Mouse (Mus musculus) liver, adult 2 months (tissue): Measurements from ENCODE around the gene Dync2h1. TPM values are rescaled to one million over a fixed set of nuclear protein-coding genes. Genes with fewer than 3 reads are reported as not detected.

Experiments
- DNase-seq: peaks from one replicate; pipeline ENCODE4 v3.0.0-alpha.2; 2011; ENCODE audit warnings: low read depth, low spot score; ENCODE audit errors: extremely low read depth
- H3K27ac ChIP-seq: fragments of 200-500 bp; replicated peaks from 2 replicates; pipeline ENCODE4 v1.5.1; 2012; ENCODE audit warnings: low read depth, mild to moderate bottlenecking, control low read depth, inconsistent platforms, low read length; ENCODE audit not compliant: insufficient read depth
- H3K27me3 ChIP-seq: fragments of 200-500 bp; 2 replicates; pipeline ENCODE4 v1.6.1; 2012; ENCODE audit warnings: mild to moderate bottlenecking, moderate library complexity, low read length, inconsistent platforms; ENCODE audit not compliant: control insufficient read depth, insufficient read depth
- H3K36me3 ChIP-seq: fragments of 200-500 bp; 2 replicates; pipeline ENCODE4 v1.6.1; 2012; ENCODE audit warnings: low read length, inconsistent platforms; ENCODE audit not compliant: control insufficient read depth, insufficient read depth
- H3K4me1 ChIP-seq: fragments of 200-500 bp; 2 replicates; pipeline ENCODE4 v1.6.1; 2011; ENCODE audit warnings: low read length; ENCODE audit not compliant: control insufficient read depth, insufficient read depth
- H3K4me3 ChIP-seq: fragments of 200-500 bp; 2 replicates; pipeline ENCODE4 v1.5.1; 2011; ENCODE audit warnings: low read depth, mild to moderate bottlenecking, control low read depth, low read length, moderate library complexity; ENCODE audit not compliant: insufficient read depth
- H3K79me2 ChIP-seq: fragments of 200-500 bp; 2 replicates; pipeline ENCODE4 v1.6.1; 2012; ENCODE audit warnings: inconsistent platforms, mild to moderate bottlenecking, low read length, moderate library complexity; ENCODE audit not compliant: control insufficient read depth, insufficient read depth
- H3K9ac ChIP-seq: fragments of 200-500 bp; 2 replicates; pipeline ENCODE4 v1.6.1; 2012; ENCODE audit warnings: low read depth, mild to moderate bottlenecking, control low read depth, inconsistent platforms, low read length
- CTCF ChIP-seq: fragments of 200-500 bp; IDR thresholded peaks from 2 replicates; pipeline ENCODE4 v1.5.1; 2011; ENCODE audit warnings: low read depth, low read length, control low read depth
- POLR2A ChIP-seq: fragments of 200-500 bp; IDR thresholded peaks from 2 replicates; pipeline ENCODE4 v1.6.1; 2011; ENCODE audit warnings: low read length, control low read depth; ENCODE audit not compliant: insufficient read depth; ENCODE audit errors: extremely low read depth
- WGBS: fragments of 180-500 bp; shearing (Covaris S2); methylation state at CpG from one replicate; pipeline ENCODE4 v1.1.7; 2018; 5-methylcytosine and 5-hydroxymethylcytosine counted together
- polyA plus RNA-seq: library from polyadenylated mRNA; depleted of rRNA; stranded (reverse); fragments of >200 nt; gene quantifications from 2 replicates; pipeline ENCODE4 v1.2.3, GENCODE M21; 2012
- total RNA-seq: library from RNA; depleted of rRNA; stranded (reverse); fragments of >200 nt; gene quantifications from 2 replicates; pipeline ENCODE4 v1.2.3, GENCODE M21; 2014

The Dync2h1 gene
- total and polyA plus RNA-seq, 2 experiments: 0.18 to 4.2 TPM

- no peak for DNase-seq
- no peaks in the 10 kb centered on the region for H3K27me3 ChIP-seq
- H3K36me3 ChIP-seq: peaks cover 17% of the 10 kb centered on the region
- no peaks in the 10 kb centered on the region for H3K4me1 ChIP-seq
- H3K4me3 ChIP-seq: no peak overlapping the region
- H3K27ac ChIP-seq: no peak overlapping the region
- WGBS: 92% methylated on average over 2 of the region's 2 CpGs
- TF ChIP-seq POLR2A: no peak
- H3K9ac ChIP-seq: no peak overlapping the region
- no peaks in the 10 kb centered on the region for H3K79me2 ChIP-seq
Observed at GRCm38 (mm10) chr9:7154391-7154790, 29.9 kb downstream of the Dync2h1 start.

GRCm38 (mm10) chr9:7122863-7123262 lies 61.4 kb downstream of the Dync2h1 start:
- Histone ChIP-seq H3K36me3 (peaks cover 10% of the 10 kb centered on the region; the same call in 1 of the 2 replicates), H3K4me1 (no peaks in the 10 kb centered on the region), H3K79me2 (no peaks in the 10 kb centered on the region), H3K4me3 (no peak overlapping the region), H3K27ac (no peak overlapping the region), H3K9ac (no peak overlapping the region), H3K27me3 (no peaks in the 10 kb centered on the region)
- 98% methylated on average over 2 of the region's 2 CpGs for WGBS
- DNase-seq: no peak
- no peak for TF ChIP-seq POLR2A
- no peak for TF ChIP-seq CTCF

- H3K27ac ChIP-seq: no peak overlapping the region
- H3K79me2 ChIP-seq: no peaks in the 10 kb centered on the region
- no peak overlapping the region for H3K9ac ChIP-seq
- no peaks in the 10 kb centered on the region for H3K27me3 ChIP-seq
- DNase-seq: no peak
- peaks cover 6% of the 10 kb centered on the region for H3K36me3 ChIP-seq
- no peak for TF ChIP-seq POLR2A
- no peak overlapping the region for H3K4me3 ChIP-seq
- no peaks in the 10 kb centered on the region for H3K4me1 ChIP-seq
- WGBS: 82% methylated on average over 1 of the region's 1 CpGs
Observed at GRCm38 (mm10) chr9:7110166-7110565, 74.1 kb downstream of the Dync2h1 start.

GRCm38 (mm10) chr9:7101361-7101760 lies 82.9 kb downstream of the Dync2h1 start:
- Histone ChIP-seq H3K9ac (no peak overlapping the region), H3K4me3 (no peak overlapping the region), H3K27ac (no peak overlapping the region), H3K4me1 (no peaks in the 10 kb centered on the region), H3K36me3 (peaks cover 2% of the 10 kb centered on the region; the same call in 1 of the 2 replicates), H3K27me3 (no peaks in the 10 kb centered on the region), H3K79me2 (no peaks in the 10 kb centered on the region)
- no peak for DNase-seq
- TF ChIP-seq CTCF (no peak), POLR2A (no peak)

- peaks cover 34% of the 10 kb centered on the region for H3K36me3 ChIP-seq
- H3K9ac ChIP-seq: no peak overlapping the region
- H3K27ac ChIP-seq: no peak overlapping the region
- TF ChIP-seq CTCF: no peak
- TF ChIP-seq POLR2A: no peak
- no peaks in the 10 kb centered on the region for H3K27me3 ChIP-seq
- H3K4me1 ChIP-seq: no peaks in the 10 kb centered on the region
- WGBS: 84% methylated on average over 2 of the region's 2 CpGs
- no peaks in the 10 kb centered on the region for H3K79me2 ChIP-seq
- no peak for DNase-seq
- H3K4me3 ChIP-seq: no peak overlapping the region
Observed at GRCm38 (mm10) chr9:7074625-7075024, 109.6 kb downstream of the Dync2h1 start.

GRCm38 (mm10) chr9:7070846-7071245 lies 113.4 kb downstream of the Dync2h1 start:
- Histone ChIP-seq H3K27ac (no peak overlapping the region), H3K9ac (no peak overlapping the region), H3K36me3 (peaks cover 21% of the 10 kb centered on the region), H3K4me1 (no peaks in the 10 kb centered on the region), H3K4me3 (no peak overlapping the region), H3K27me3 (no peaks in the 10 kb centered on the region), H3K79me2 (no peaks in the 10 kb centered on the region)
- WGBS: 84% methylated on average over 3 of the region's 3 CpGs
- TF ChIP-seq POLR2A (no peak), CTCF (no peak)
- no peak for DNase-seq
